Mouse (Mus musculus): ENCODE results near the gene Hectd1.

DNA sequence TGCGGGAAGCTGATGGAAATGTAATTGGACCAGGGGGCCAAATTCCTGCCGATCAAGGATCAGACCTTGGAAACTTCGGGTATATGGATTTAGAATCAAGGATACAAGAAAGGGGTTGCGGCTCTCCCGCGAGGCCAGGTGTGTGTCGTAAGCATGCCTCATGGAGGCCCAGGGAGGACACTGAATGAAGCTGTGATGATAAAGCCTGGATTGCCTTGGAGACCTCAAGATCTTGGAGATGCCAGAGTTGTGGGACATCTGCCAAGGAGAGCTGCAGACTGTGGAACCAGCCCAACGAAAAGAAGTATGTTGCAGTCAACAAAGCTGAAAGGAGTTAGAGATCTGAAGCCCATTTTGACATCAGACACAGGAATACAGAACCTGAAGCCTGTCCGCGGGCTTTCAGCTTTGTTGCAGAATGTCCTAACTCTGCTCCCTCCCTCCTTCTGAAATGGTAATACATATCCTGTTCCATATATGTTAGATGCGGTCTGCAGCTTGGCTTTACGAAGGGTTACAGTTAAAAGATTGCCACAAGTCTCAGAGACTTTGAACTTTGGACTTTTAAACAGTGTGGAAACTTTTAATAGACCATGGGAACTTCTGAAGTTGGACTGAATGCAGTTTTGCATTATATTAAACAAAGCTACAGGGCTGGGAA, 73.3 kb downstream of the Hectd1 start:
- TF ChIP-seq POLR2A (IDR thresholded peaks at IDR 0.05; ENCODE audit: borderline replicate concordance, low read depth, low read length) (no peak), CTCF (IDR thresholded peaks at IDR 0.05; ENCODE audit: low read depth, low read length) (no peak)
